Mouse (Mus musculus): ENCODE data around the gene Ankk1. TPM values are rescaled to one million over a fixed set of nuclear protein-coding genes. Genes with fewer than 3 reads are reported as not detected.

The Ankk1 gene
- not detected in 2 replicates for polyA plus RNA-seq (2015; fragmentation: Nextera tagmentation; extraction: Ambion mirVana)

- Histone ChIP-seq H3K9ac (no peak within 1 kb of the TSS), H3K9me3 (no peaks in the 10 kb centered on the region)
- ATAC-seq (ENCODE audit: borderline replicate concordance, extremely low read depth, low FRiP score, low TSS enrichment): no peak
Measured at GRCm38 (mm10) chr9:49426921-49427320, at the start of gene Ankk1. Gene Ankk1, minus strand, starts transcription at chr9:49427021.

GRCm38 (mm10) chr9:49472126-49472525 lies 45.3 kb upstream of the Ankk1 start:
- 65% methylated on average over 11 of the region's 11 CpGs for WGBS
- Histone ChIP-seq H3K4me3 (no peak overlapping the region), H3K36me3 (no peaks in the 10 kb centered on the region), H3K9ac (no peak overlapping the region), H3K27me3 (no peaks in the 10 kb centered on the region), H3K4me2 (no peak overlapping the region), H3K9me3 (no peaks in the 10 kb centered on the region), H3K4me1 (no peaks in the 10 kb centered on the region), H3K27ac (no peak overlapping the region)
- ATAC-seq (ENCODE audit: borderline replicate concordance, extremely low read depth, low FRiP score, low TSS enrichment): no peak

More at GRCm38 (mm10) chr9:49426921-49427320, at the start of gene Ankk1:
- no peaks in the 10 kb centered on the region for H3K27me3 ChIP-seq
- no peaks in the 10 kb centered on the region for H3K4me1 ChIP-seq
- H3K4me3 ChIP-seq: no peak within 1 kb of the TSS
- H3K27ac ChIP-seq: no peak within 1 kb of the TSS
- no peaks in the 10 kb centered on the region for H3K36me3 ChIP-seq
- 69% methylated on average over 7 of the region's 7 CpGs for WGBS
- H3K4me2 ChIP-seq: no peak within 1 kb of the TSS

- no peak overlapping the region for H3K4me2 ChIP-seq
- no peaks in the 10 kb centered on the region for H3K27me3 ChIP-seq
- no peaks in the 10 kb centered on the region for H3K4me1 ChIP-seq
- H3K4me3 ChIP-seq: no peak overlapping the region
- H3K27ac ChIP-seq: no peak overlapping the region
- ATAC-seq (ENCODE audit: borderline replicate concordance, extremely low read depth, low FRiP score, low TSS enrichment): no peak
- no peaks in the 10 kb centered on the region for H3K9me3 ChIP-seq
- WGBS: 74% methylated on average over 6 of the region's 6 CpGs
- no peak overlapping the region for H3K9ac ChIP-seq
- H3K36me3 ChIP-seq: no peaks in the 10 kb centered on the region
Measured at GRCm38 (mm10) chr9:49470946-49471345, 44.1 kb upstream of the Ankk1 start.

GRCm38 (mm10) chr9:49470006-49470405 lies 43.2 kb upstream of the Ankk1 start:
- Histone ChIP-seq H3K27ac (no peak overlapping the region), H3K4me3 (no peak overlapping the region), H3K4me1 (no peaks in the 10 kb centered on the region), H3K36me3 (no peaks in the 10 kb centered on the region), H3K27me3 (no peaks in the 10 kb centered on the region), H3K4me2 (no peak overlapping the region), H3K9ac (no peak overlapping the region), H3K9me3 (no peaks in the 10 kb centered on the region)
- 91% methylated on average over 19 of the region's 19 CpGs for WGBS
- ATAC-seq (ENCODE audit: borderline replicate concordance, extremely low read depth, low FRiP score, low TSS enrichment): no peak

- Histone ChIP-seq H3K27ac (no peak overlapping the region), H3K4me2 (no peak overlapping the region), H3K9me3 (no peaks in the 10 kb centered on the region), H3K27me3 (no peaks in the 10 kb centered on the region), H3K36me3 (no peaks in the 10 kb centered on the region), H3K4me1 (no peaks in the 10 kb centered on the region), H3K9ac (no peak overlapping the region), H3K4me3 (no peak overlapping the region)
- 83% methylated on average over 3 of the region's 3 CpGs for WGBS
- ATAC-seq (ENCODE audit: borderline replicate concordance, extremely low read depth, low FRiP score, low TSS enrichment): no peak
Measured at GRCm38 (mm10) chr9:49456136-49456535, 29.3 kb upstream of the Ankk1 start.

GRCm38 (mm10) chr9:49452396-49452795 lies 25.6 kb upstream of the Ankk1 start:
- WGBS: 82% methylated on average over 1 of the region's 1 CpGs
- no peaks in the 10 kb centered on the region for H3K4me1 ChIP-seq
- no peaks in the 10 kb centered on the region for H3K36me3 ChIP-seq
- H3K4me2 ChIP-seq: no peak overlapping the region
- no peak overlapping the region for H3K27ac ChIP-seq
- no peak overlapping the region for H3K4me3 ChIP-seq
- no peaks in the 10 kb centered on the region for H3K9me3 ChIP-seq
- H3K27me3 ChIP-seq: no peaks in the 10 kb centered on the region
- ATAC-seq (ENCODE audit: borderline replicate concordance, extremely low read depth, low FRiP score, low TSS enrichment): no peak
- H3K9ac ChIP-seq: no peak overlapping the region

- Histone ChIP-seq H3K9ac (no peak overlapping the region), H3K9me3 (no peaks in the 10 kb centered on the region), H3K4me3 (no peak overlapping the region), H3K27ac (no peak overlapping the region), H3K36me3 (no peaks in the 10 kb centered on the region), H3K4me1 (no peaks in the 10 kb centered on the region), H3K27me3 (no peaks in the 10 kb centered on the region), H3K4me2 (no peak overlapping the region)
- 70% methylated on average over 3 of the region's 3 CpGs for WGBS
- ATAC-seq (ENCODE audit: borderline replicate concordance, extremely low read depth, low FRiP score, low TSS enrichment): no peak
Measured at GRCm38 (mm10) chr9:49450491-49450890, 23.7 kb upstream of the Ankk1 start.

GRCm38 (mm10) chr9:49442621-49443020 lies 15.8 kb upstream of the Ankk1 start:
- no peaks in the 10 kb centered on the region for H3K9me3 ChIP-seq
- no peaks in the 10 kb centered on the region for H3K27me3 ChIP-seq
- no peak overlapping the region for H3K27ac ChIP-seq
- no peak for ATAC-seq (ENCODE audit: borderline replicate concordance, extremely low read depth, low FRiP score, low TSS enrichment)
- no peak overlapping the region for H3K4me2 ChIP-seq
- H3K9ac ChIP-seq: no peak overlapping the region
- no peak overlapping the region for H3K4me3 ChIP-seq
- no peaks in the 10 kb centered on the region for H3K4me1 ChIP-seq
- H3K36me3 ChIP-seq: no peaks in the 10 kb centered on the region
- WGBS: 68% methylated on average over 3 of the region's 3 CpGs

- H3K4me3 ChIP-seq: no peak overlapping the region
- no peaks in the 10 kb centered on the region for H3K4me1 ChIP-seq
- no peak overlapping the region for H3K9ac ChIP-seq
- WGBS: 63% methylated on average over 5 of the region's 5 CpGs
- no peak overlapping the region for H3K27ac ChIP-seq
- H3K9me3 ChIP-seq: no peaks in the 10 kb centered on the region
- no peaks in the 10 kb centered on the region for H3K27me3 ChIP-seq
- no peak overlapping the region for H3K4me2 ChIP-seq
- ATAC-seq (ENCODE audit: borderline replicate concordance, extremely low read depth, low FRiP score, low TSS enrichment): no peak
- H3K36me3 ChIP-seq: no peaks in the 10 kb centered on the region
Measured at GRCm38 (mm10) chr9:49427478-49427877, 657 bp upstream of the Ankk1 start.

GRCm38 (mm10) chr9:49425585-49425984 lies 1.2 kb downstream of the Ankk1 start:
- no peak overlapping the region for H3K4me3 ChIP-seq
- H3K27me3 ChIP-seq: no peaks in the 10 kb centered on the region
- no peak overlapping the region for H3K4me2 ChIP-seq
- H3K36me3 ChIP-seq: no peaks in the 10 kb centered on the region
- H3K9me3 ChIP-seq: no peaks in the 10 kb centered on the region
- ATAC-seq (ENCODE audit: borderline replicate concordance, extremely low read depth, low FRiP score, low TSS enrichment): no peak
- no peak overlapping the region for H3K9ac ChIP-seq
- 43% methylated on average over 1 of the region's 1 CpGs for WGBS
- no peaks in the 10 kb centered on the region for H3K4me1 ChIP-seq
- H3K27ac ChIP-seq: no peak overlapping the region

- ATAC-seq (ENCODE audit: borderline replicate concordance, extremely low read depth, low FRiP score, low TSS enrichment): no peak
- 88% methylated on average over 5 of the region's 5 CpGs for WGBS
- no peaks in the 10 kb centered on the region for H3K27me3 ChIP-seq
Measured at GRCm38 (mm10) chr9:49423866-49424265, 3.0 kb downstream of the Ankk1 start.

GRCm38 (mm10) chr9:49410621-49411020 lies 16.2 kb downstream of the Ankk1 start:
- no peak overlapping the region for H3K4me2 ChIP-seq
- WGBS: 57% methylated on average over 5 of the region's 5 CpGs
- H3K27ac ChIP-seq: no peak overlapping the region
- H3K9ac ChIP-seq: no peak overlapping the region
- H3K27me3 ChIP-seq: no peaks in the 10 kb centered on the region
- H3K36me3 ChIP-seq: no peaks in the 10 kb centered on the region
- no peaks in the 10 kb centered on the region for H3K4me1 ChIP-seq
- H3K4me3 ChIP-seq: no peak overlapping the region
- no peak for ATAC-seq (ENCODE audit: borderline replicate concordance, extremely low read depth, low FRiP score, low TSS enrichment)
- H3K9me3 ChIP-seq: no peaks in the 10 kb centered on the region

More at GRCm38 (mm10) chr9:49423866-49424265, 3.0 kb downstream of the Ankk1 start:
- no peaks in the 10 kb centered on the region for H3K9me3 ChIP-seq
- H3K4me1 ChIP-seq: no peaks in the 10 kb centered on the region
- H3K4me2 ChIP-seq: no peak overlapping the region
- H3K9ac ChIP-seq: no peak overlapping the region
- no peaks in the 10 kb centered on the region for H3K36me3 ChIP-seq
- H3K27ac ChIP-seq: no peak overlapping the region
- H3K4me3 ChIP-seq: no peak overlapping the region

GRCm38 (mm10) chr9:49407028-49407427 lies 19.8 kb downstream of the Ankk1 start:
- no peak overlapping the region for H3K27ac ChIP-seq
- H3K9ac ChIP-seq: no peak overlapping the region
- H3K4me1 ChIP-seq: no peaks in the 10 kb centered on the region
- H3K4me3 ChIP-seq: no peak overlapping the region
- H3K9me3 ChIP-seq: no peaks in the 10 kb centered on the region
- H3K27me3 ChIP-seq: no peaks in the 10 kb centered on the region
- ATAC-seq (ENCODE audit: borderline replicate concordance, extremely low read depth, low FRiP score, low TSS enrichment): no peak
- no peaks in the 10 kb centered on the region for H3K36me3 ChIP-seq
- no peak overlapping the region for H3K4me2 ChIP-seq
- 81% methylated on average over 5 of the region's 5 CpGs for WGBS

Measured in lung, embryonic 15.5 days (tissue).